In the genomic region with DNA sequence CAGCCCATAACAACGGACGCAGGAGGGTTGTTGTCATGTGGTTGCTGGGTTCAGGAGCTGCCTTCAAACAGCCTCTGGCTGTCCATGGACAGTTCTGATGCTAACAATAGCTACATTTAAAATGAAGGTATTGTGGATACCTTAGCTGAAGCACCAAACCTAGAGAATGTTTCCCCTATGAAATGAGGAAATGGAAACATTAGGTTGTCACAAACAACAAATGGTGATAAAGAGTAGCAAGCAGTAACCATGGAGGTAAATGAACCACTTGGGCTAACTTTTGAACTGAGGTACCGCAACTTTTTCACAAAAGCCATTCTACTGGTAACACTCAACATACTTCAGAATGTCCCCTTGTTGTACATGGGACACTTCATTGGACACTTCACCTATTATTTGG, we compare ENCODE assay signal across 21 mouse cellular contexts. TPM values are rescaled to one million over a fixed set of nuclear protein-coding genes. Genes with fewer than 3 reads are reported as not detected.
DNase-seq lines count a peak whose midpoint lies in the region; ATAC-seq lines count a peak whose summit lies in the region.
"Had no signal": no experiment of that assay in that cellular context is flagged by ENCODE, and none has a peak within 500 bp of the region (broad histone marks: within the 10 kb centered on the region; RNA-seq: fewer than 3 reads in every experiment).

No protein-coding gene starts in this region.

- H3K9me3 ChIP-seq in kidney, embryonic 14.5 days (ENCODE audit: control insufficient read depth, low read length) = no peaks in the 10 kb centered on the region
- no peaks in the 10 kb centered on the region for H3K9me3 ChIP-seq in hindbrain, embryonic 16.5 days (ENCODE audit: control insufficient read depth, low read length)
- H3K9me3 ChIP-seq: G1E had no signal

- DNase-seq in A20 (ENCODE audit: low read depth, low spot score) = peak; percentile 11
- DNase-seq in splenic B cell, adult 2 months (ENCODE audit: low read depth, low spot score) = peak; percentile 64
- no peak for DNase-seq in spleen, postnatal 14 days (ENCODE audit: low spot score in 2 of 2)
- DNase-seq: adrenal gland, adult 2 months; adrenal gland, adult 8-10 months; adrenal gland, postnatal 10 days; adrenal gland, postnatal 14 days; adrenal gland, postnatal 25 days; adrenal gland, postnatal 36 days; cerebellum, adult 11 months; cerebellum, adult 11-12 months; cerebellum, adult 18-20 months; cerebellum, adult 2 months had no signal

- no peak overlapping the region for H3K9ac ChIP-seq in kidney, embryonic 14.5 days (ENCODE audit: low read depth, low read length)
- H3K9ac ChIP-seq in hindbrain, embryonic 16.5 days (ENCODE audit: low read depth, low read length) = no peak overlapping the region

- no peak overlapping the region for H3K4me2 ChIP-seq in kidney, embryonic 14.5 days (replicated peaks; ENCODE audit: low read depth, low read length)
- H3K4me2 ChIP-seq in hindbrain, embryonic 16.5 days (ENCODE audit: low read length) = no peak overlapping the region

- H3K27me3 ChIP-seq in splenic B cell, adult 2 months (ENCODE audit: control insufficient read depth, insufficient read depth, low read length, poor library complexity, severe bottlenecking) = no peaks in the 10 kb centered on the region
- H3K27me3 ChIP-seq in kidney, embryonic 14.5 days (ENCODE audit: control insufficient read depth, insufficient read depth, low read length) = no peaks in the 10 kb centered on the region
- no peaks in the 10 kb centered on the region for H3K27me3 ChIP-seq in hindbrain, embryonic 16.5 days (replicated peaks; ENCODE audit: control insufficient read depth, insufficient read depth, low read length)
- H3K27me3 ChIP-seq: CH12.LX had no signal

- no peak overlapping the region for H3K27ac ChIP-seq in kidney, embryonic 14.5 days (ENCODE audit: low read depth, low read length)
- no peak overlapping the region for H3K27ac ChIP-seq in hindbrain, embryonic 16.5 days (ENCODE audit: low read depth, low read length)

- no peak overlapping the region for H3K4me3 ChIP-seq in kidney, embryonic 14.5 days (ENCODE audit: low read length)
- no peak overlapping the region for H3K4me3 ChIP-seq in hindbrain, embryonic 16.5 days (ENCODE audit: low read length)

- 91% methylated on average over 3 of the region's 3 CpGs for WGBS in kidney, embryonic 14.5 days
- WGBS in hindbrain, embryonic 16.5 days = 93% methylated on average over 3 of the region's 3 CpGs

- peak; percentile 55; the same call in 1 of the 2 replicates for ATAC-seq in neutrophil, adult 5-6 weeks (ENCODE audit: extremely low read depth, insufficient number of reproducible peaks, low FRiP score, poor library complexity, severe bottlenecking)
- no peak for ATAC-seq in kidney, embryonic 14.5 days (ENCODE audit: low FRiP score, low TSS enrichment)
- no peak for ATAC-seq in hindbrain, embryonic 16.5 days
- ATAC-seq: activated CD4-positive, CD25-positive, alpha-beta regulatory T cell, adult 4 months; CD4-positive, CD25-positive, alpha-beta regulatory T cell, adult 4 months; Patski had no signal

- H3K4me1 ChIP-seq in kidney, embryonic 14.5 days (ENCODE audit: control insufficient read depth, insufficient read depth, low read length) = no peaks in the 10 kb centered on the region
- H3K4me1 ChIP-seq in hindbrain, embryonic 16.5 days (ENCODE audit: control insufficient read depth, insufficient read depth, low read depth, low read length) = no peaks in the 10 kb centered on the region

- H3K36me3 ChIP-seq in splenic B cell, adult 2 months (ENCODE audit: control insufficient read depth, insufficient read depth, low read length, poor library complexity, severe bottlenecking) = no peaks in the 10 kb centered on the region
- no peaks in the 10 kb centered on the region for H3K36me3 ChIP-seq in kidney, embryonic 14.5 days (ENCODE audit: control insufficient read depth, insufficient read depth, low read length)
- H3K36me3 ChIP-seq in hindbrain, embryonic 16.5 days (ENCODE audit: control insufficient read depth, insufficient read depth, low read length) = no peaks in the 10 kb centered on the region
- H3K36me3 ChIP-seq: G1E had no signal

RNA-seq across cellular contexts. Expression of a gene that starts 44.4 kb away (rescaled TPM):
- 38.1 and 42.7 TPM in 2 replicates for total RNA-seq in neutrophil, adult 5-6 weeks (2017)
- 17.9 and 24.7 TPM in 2 replicates for polyA plus RNA-seq in kidney, embryonic 14.5 days (2014; fragmentation: Nextera tagmentation; extraction: Ambion mirVana)
- 15.0 and 18.4 TPM in 2 replicates for polyA plus RNA-seq in hindbrain, embryonic 16.5 days (2015; fragmentation: Nextera tagmentation; extraction: Ambion mirVana)

Comparison
In these comparisons a context has a peak if more than half of its experiments do, and no peak if none do; other contexts are left out.
1. DNase-seq: peak in A20 (single experiment) and splenic B cell, adult 2 months (single experiment); none in spleen, postnatal 14 days (0 of 2).